Mouse (Mus musculus) embryonic facial prominence, embryonic 15.5 days (tissue): ENCODE measurements around the gene Atp13a2. TPM values are rescaled to one million over a fixed set of nuclear protein-coding genes. Genes with fewer than 3 reads are reported as not detected.

Experiments
- ATAC-seq: fragments of 200-750 bp; cut with Nextera tagmentation; 2 replicates; pipeline ENCODE4 v1.8.0; 2017; ENCODE audit warnings: low read depth, moderate TSS enrichment; ENCODE audit not compliant: insufficient number of reproducible peaks, low FRiP score, low TSS enrichment
- H3K27ac ChIP-seq: fragments of 300-500 bp; sonication (generic); replicated peaks from 2 replicates; pipeline ENCODE4 v1.5.1; 2015; ENCODE audit warnings: mild to moderate bottlenecking, inconsistent platforms
- H3K27me3 ChIP-seq: fragments of 300-500 bp; sonication (generic); 2 replicates; pipeline ENCODE4 v1.6.1; 2015; ENCODE audit warnings: inconsistent platforms
- H3K36me3 ChIP-seq: fragments of 300-500 bp; sonication (generic); 2 replicates; pipeline ENCODE4 v1.6.1; 2015; ENCODE audit warnings: mild to moderate bottlenecking, inconsistent platforms
- H3K4me1 ChIP-seq: fragments of 300-500 bp; sonication (generic); 2 replicates; pipeline ENCODE4 v1.6.1; 2015; ENCODE audit warnings: inconsistent platforms
- H3K4me2 ChIP-seq: fragments of 300-500 bp; sonication (generic); replicated peaks from 2 replicates; pipeline ENCODE4 v1.6.1; 2015; ENCODE audit warnings: mild to moderate bottlenecking, inconsistent platforms
- H3K4me3 ChIP-seq: fragments of 300-500 bp; sonication (generic); replicated peaks from 2 replicates; pipeline ENCODE4 v1.5.1; 2015; ENCODE audit warnings: mild to moderate bottlenecking, inconsistent platforms
- H3K9ac ChIP-seq: fragments of 300-500 bp; sonication (generic); 2 replicates; pipeline ENCODE4 v1.6.1; 2015; ENCODE audit warnings: inconsistent platforms
- H3K9me3 ChIP-seq: fragments of 300-500 bp; sonication (generic); replicated peaks from 2 replicates; pipeline ENCODE4 v1.6.1; 2016; ENCODE audit warnings: inconsistent platforms
- whole genome bisulfite sequencing: fragments of 180-500 bp; shearing (Covaris S2); methylation state at CpG from one replicate; pipeline ENCODE4 v1.1.7; 2015; 5-methylcytosine and 5-hydroxymethylcytosine counted together
- polyA plus RNA-seq: library from polyadenylated mRNA; unstranded; fragments of >200 nt; fragmentation: Nextera tagmentation; extraction: Ambion mirVana; gene quantifications from 2 replicates; pipeline ENCODE4 v1.2.1, GENCODE M21; 2015

Gene Atp13a2
- polyA plus RNA-seq, 1 experiment from 2014 or later: 48.1 TPM

DNA sequence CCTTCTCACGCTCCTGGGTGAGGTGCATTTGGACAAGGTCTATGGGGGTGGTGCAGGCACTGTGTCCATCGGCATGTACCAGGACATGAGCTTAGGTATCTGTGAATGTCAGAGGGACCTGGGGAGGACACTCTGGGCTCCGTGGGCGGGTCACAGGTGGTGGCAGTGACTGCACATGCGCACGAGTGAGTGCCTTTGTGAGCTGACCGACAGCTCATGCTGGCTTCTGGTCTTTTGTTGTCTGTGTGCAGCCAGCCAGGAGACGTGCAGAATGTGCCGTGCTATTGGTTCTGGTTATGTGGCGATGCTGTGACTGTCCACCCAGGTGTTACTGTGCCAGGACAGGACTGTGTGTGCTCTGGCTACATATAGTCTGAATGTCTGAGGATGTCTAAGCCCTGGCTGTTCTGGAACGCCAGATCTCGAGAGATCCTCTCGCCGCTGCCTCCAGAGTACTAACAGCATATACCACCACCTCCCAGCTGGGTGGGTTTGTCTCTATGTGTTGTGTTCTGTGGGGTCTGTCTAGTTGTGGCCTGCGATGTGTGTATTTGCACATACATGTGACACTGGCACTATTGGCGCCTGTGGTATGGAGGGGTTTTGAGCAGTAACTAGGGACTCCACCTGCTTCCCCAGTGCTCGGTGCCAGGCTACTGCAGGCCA is 62.3 kb downstream of the Atp13a2 start:
- WGBS: 83% methylated on average over 17 of the region's 17 CpGs
- Histone ChIP-seq H3K4me2 (no peak overlapping the region), H3K27me3 (no peaks in the 10 kb centered on the region), H3K27ac (no peak overlapping the region), H3K4me3 (no peak overlapping the region), H3K4me1 (peaks cover 20% of the 10 kb centered on the region), H3K9ac (no peak overlapping the region), H3K36me3 (peaks cover 13% of the 10 kb centered on the region), H3K9me3 (no peaks in the 10 kb centered on the region)
- ATAC-seq: no peak

GRCm38 (mm10) chr4:141049476-141049835 is 62.8 kb downstream of the Atp13a2 start:
- WGBS: 44% methylated on average over 4 of the region's 4 CpGs
- peaks cover 13% of the 10 kb centered on the region for H3K36me3 ChIP-seq
- no peak overlapping the region for H3K4me3 ChIP-seq
- H3K4me1 ChIP-seq: peaks cover 25% of the 10 kb centered on the region
- H3K9me3 ChIP-seq: no peaks in the 10 kb centered on the region
- no peak for ATAC-seq
- no peak overlapping the region for H3K9ac ChIP-seq
- no peak overlapping the region for H3K27ac ChIP-seq
- H3K4me2 ChIP-seq: no peak overlapping the region
- H3K27me3 ChIP-seq: no peaks in the 10 kb centered on the region

DNA sequence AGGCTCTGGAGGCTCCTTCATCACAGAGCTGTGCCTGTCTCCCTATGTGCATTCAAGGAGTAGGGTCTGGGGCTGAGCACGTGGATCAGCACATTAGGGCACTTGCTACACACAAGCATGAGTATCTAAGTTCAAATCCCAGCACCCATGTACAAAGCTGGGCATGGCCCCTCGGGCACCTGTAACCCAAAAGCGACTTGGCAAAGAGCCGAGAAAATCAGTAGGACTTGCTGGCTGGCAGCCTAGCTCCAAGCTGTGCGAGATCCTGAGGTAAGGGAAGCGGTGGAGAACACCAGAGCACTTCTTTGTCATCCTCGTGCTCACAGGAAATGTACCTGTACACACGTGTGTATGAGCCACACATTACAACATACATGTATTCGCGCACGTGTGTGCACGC is 65.8 kb downstream of the Atp13a2 start:
- 78% methylated on average over 12 of the region's 12 CpGs for WGBS
- peaks cover 19% of the 10 kb centered on the region for H3K36me3 ChIP-seq

GRCm38 (mm10) chr4:141053138-141053537 is 66.5 kb downstream of the Atp13a2 start:
- WGBS: 48% methylated on average over 8 of the region's 8 CpGs

More for the DNA sequence above, 65.8 kb downstream of the Atp13a2 start:
- Histone ChIP-seq H3K9me3 (no peaks in the 10 kb centered on the region), H3K4me1 (peaks cover 17% of the 10 kb centered on the region), H3K27me3 (no peaks in the 10 kb centered on the region), H3K27ac (no peak overlapping the region), H3K4me3 (no peak overlapping the region), H3K4me2 (no peak overlapping the region), H3K9ac (no peak overlapping the region)
- ATAC-seq: no peak

GRCm38 (mm10) chr4:141053568-141054161 is 67.0 kb downstream of the Atp13a2 start:
- H3K36me3 ChIP-seq: peaks cover 20% of the 10 kb centered on the region
- H3K4me3 ChIP-seq: 0 out of 2 replicates have a peak overlapping the region, but pooled peaks have one; percentile 11
- peak overlapping the region; percentile 26 for H3K4me2 ChIP-seq
- 18% methylated on average over 17 of the region's 17 CpGs for WGBS
- ATAC-seq: peak; percentile 17; the same call in 1 of the 2 replicates
- no peaks in the 10 kb centered on the region for H3K9me3 ChIP-seq
- no peak overlapping the region for H3K9ac ChIP-seq
- no peaks in the 10 kb centered on the region for H3K27me3 ChIP-seq
- H3K4me1 ChIP-seq: peaks cover 18% of the 10 kb centered on the region
- H3K27ac ChIP-seq: peak overlapping the region; percentile 56; the same call in 1 of the 2 replicates

More at GRCm38 (mm10) chr4:141053138-141053537, 66.5 kb downstream of the Atp13a2 start:
- no peak overlapping the region for H3K9ac ChIP-seq
- peak overlapping the region; percentile 26; the same call in 1 of the 2 replicates for H3K4me2 ChIP-seq
- H3K9me3 ChIP-seq: no peaks in the 10 kb centered on the region
- H3K4me1 ChIP-seq: peaks cover 17% of the 10 kb centered on the region
- no peaks in the 10 kb centered on the region for H3K27me3 ChIP-seq
- ATAC-seq: no peak
- no peak overlapping the region for H3K4me3 ChIP-seq
- no peak overlapping the region for H3K27ac ChIP-seq
- H3K36me3 ChIP-seq: peaks cover 20% of the 10 kb centered on the region

Other genes starting within 250 kb of the Atp13a2 start
- not detected in 2 replicates for gene Padi6, start 244.2 kb upstream of the Atp13a2 start, polyA plus RNA-seq
- gene Padi4, start 212.6 kb upstream of the Atp13a2 start, polyA plus RNA-seq: 1.7 and 1.9 TPM in 2 replicates
- gene Padi3, start 176.2 kb upstream of the Atp13a2 start, polyA plus RNA-seq: 2.4 and 4.4 TPM in 2 replicates
- gene Padi1, start 141.1 kb upstream of the Atp13a2 start, polyA plus RNA-seq: 0.85 and 1.0 TPM in 2 replicates
- gene Padi2, start 80.5 kb upstream of the Atp13a2 start, polyA plus RNA-seq: 15.3 and 21.4 TPM in 2 replicates
- gene Sdhb, start 25.7 kb upstream of the Atp13a2 start, polyA plus RNA-seq: 356 and 362 TPM in 2 replicates
- 923 and 969 TPM in 2 replicates for gene Mfap2, start 23.5 kb downstream of the Atp13a2 start, polyA plus RNA-seq
- gene Crocc, start 73.7 kb downstream of the Atp13a2 start, polyA plus RNA-seq: 6.9 and 7.0 TPM in 2 replicates
- 88.0 and 93.4 TPM in 2 replicates for gene Necap2, start 91.5 kb downstream of the Atp13a2 start, polyA plus RNA-seq
- 0.20 and 0.28 TPM in 2 replicates for gene Spata21, start 101.5 kb downstream of the Atp13a2 start, polyA plus RNA-seq
- gene Szrd1, start 152.9 kb downstream of the Atp13a2 start, polyA plus RNA-seq: 43.9 and 45.1 TPM in 2 replicates
- 23.7 and 25.8 TPM in 2 replicates for gene Fbxo42, start 161.0 kb downstream of the Atp13a2 start, polyA plus RNA-seq
- gene Rsg1, start 227.1 kb downstream of the Atp13a2 start, polyA plus RNA-seq: 6.8 and 8.1 TPM in 2 replicates